Mouse (Mus musculus) layer of hippocampus, adult 8-10 months (tissue): ENCODE data around the gene Vmn2r54. TPM values are rescaled to one million over a fixed set of nuclear protein-coding genes. Genes with fewer than 3 reads are reported as not detected.
"Not testable (repeated sequence)": the region's sequence is repeated elsewhere in the genome, so short reads cannot be mapped to it uniquely, and the experiment has no call there.

Experiments
- DNase-seq, 2 experiments: peaks; one replicate each; pipeline ENCODE4 v3.0.0; 2022; ENCODE audit warnings: low spot score in 2 of 2
- total RNA-seq, 4 experiments: library from RNA; stranded (reverse); gene quantifications; 2 replicates each; pipeline ENCODE4 v1.2.4; 2022

The Vmn2r54 gene
- total RNA-seq = not detected

- not testable (repeated sequence) for DNase-seq
These were observed at the start of gene Vmn2r54 for GRCm38 (mm10) chr7:12640219-12640618. TSS of gene Vmn2r54 (minus strand) at chr7:12640319.

GRCm38 (mm10) chr7:12684903-12685302 is 44.8 kb upstream of the Vmn2r54 start, which contains the start of gene Vmn2r55:
TSS of gene Vmn2r55 (minus strand) at chr7:12685003.
- DNase-seq = not testable (repeated sequence)

DNA sequence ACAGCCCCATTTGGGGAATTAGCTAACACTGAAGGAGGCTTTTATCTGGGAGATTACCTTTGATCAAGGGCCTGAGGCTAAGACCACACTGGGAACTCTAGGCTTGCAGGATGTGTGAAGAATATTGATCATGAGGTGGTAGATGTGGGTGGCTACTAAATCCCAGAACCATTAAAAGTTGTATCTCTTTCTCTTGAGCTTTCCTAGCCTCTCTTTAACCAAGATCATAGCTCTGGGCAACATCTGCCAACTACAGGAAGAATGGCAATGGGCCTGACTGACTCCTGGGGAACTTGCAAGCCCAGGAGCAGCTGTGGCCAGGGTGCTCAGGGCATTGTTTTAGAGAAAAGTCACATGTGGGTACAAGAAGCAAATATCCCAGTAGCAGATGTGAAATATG is 31.4 kb downstream of the Vmn2r54 start, which contains the start of gene Vmn2r53:
TSS of gene Vmn2r53 (minus strand) at position 101 of the 400 bp plus-strand sequence.
- no peak for DNase-seq

Other genes with a start within 250 kb of the Vmn2r54 start
- gene Zfp551, start 217.6 kb downstream of the Vmn2r54 start, total RNA-seq = 10 to 100 TPM in 2 of 4 experiments, 1 to 10 TPM in 2; 8.1 to 11.3 (median 10.2) TPM
- 10 to 100 TPM; 12.8 to 17.2 (median 13.5) TPM for gene Zfp606, start 162.0 kb downstream of the Vmn2r54 start, total RNA-seq
- gene 2900092C05Rik, start 127.8 kb downstream of the Vmn2r54 start, total RNA-seq = not detected
- gene Vmn2r53, start 31.5 kb downstream of the Vmn2r54 start, total RNA-seq = under 1 TPM; 0.04 to 0.10 (median 0.05) TPM
- not detected for gene Vmn2r55, start 44.7 kb upstream of the Vmn2r54 start, total RNA-seq
- under 1 TPM in 2 of 4 experiments, not detected in 2; 0.05 to 0.08 TPM for gene Vmn2r56, start 94.7 kb upstream of the Vmn2r54 start, total RNA-seq
- gene Zscan18, start 163.3 kb upstream of the Vmn2r54 start, total RNA-seq = 10 to 100 TPM; 21.6 to 35.9 (median 28.0) TPM
- gene Zfp329, start 178.5 kb upstream of the Vmn2r54 start, total RNA-seq = 10 to 100 TPM; 22.6 to 31.3 (median 25.8) TPM
- gene Zfp110, start 194.4 kb upstream of the Vmn2r54 start, total RNA-seq = 10 to 100 TPM; 14.0 to 18.0 (median 15.9) TPM
- gene Zfp128, start 240.9 kb upstream of the Vmn2r54 start, total RNA-seq = 1 to 10 TPM; 6.6 to 8.3 (median 7.4) TPM